Mouse (Mus musculus) ES-Bruce4 (cell line): ENCODE measurements around the gene Tcp10a.
"Not testable (repeated sequence)": the region's sequence is repeated elsewhere in the genome, so short reads cannot be mapped to it uniquely, and the experiment has no call there.

ENCODE experiments used
- CTCF ChIP-seq: IDR thresholded peaks from one replicate; pipeline ENCODE4 v1.8.1; 2011; ENCODE audit warnings: low read depth, low read length
- EP300 ChIP-seq: IDR thresholded peaks from 2 replicates; pipeline ENCODE4 v1.6.1; 2011; ENCODE audit warnings: low read depth, low read length; ENCODE audit not compliant: insufficient read depth
- POLR2A ChIP-seq: IDR thresholded peaks from one replicate; pipeline ENCODE4 v1.8.1; 2011; ENCODE audit warnings: low read length; ENCODE audit not compliant: insufficient read depth

- TF ChIP-seq EP300, POLR2A, CTCF: not testable (repeated sequence)
Observed at GRCm38 (mm10) chr17:7382711-7383110, 58.3 kb downstream of the Tcp10a start.
